Mouse (Mus musculus): ENCODE results near the gene Crtam.

- TF ChIP-seq CTCF (IDR thresholded peaks at IDR 0.05 in 2 of 3, conservative IDR thresholded peaks at IDR 0.05 in 1 of 3; ENCODE audit: control insufficient read depth in 1 of 3, insufficient read depth in 1 of 3, low read depth in 2 of 3, low read length in 3 of 3, poor library complexity in 1 of 3, severe bottlenecking in 1 of 3) (no peak), MAX (IDR thresholded peaks at IDR 0.05; ENCODE audit: low read length) (no peak), POLR2A (IDR thresholded peaks at IDR 0.05; ENCODE audit: control insufficient read depth in 1 of 2, insufficient read depth in 1 of 2, low read depth in 1 of 2, low read length in 2 of 2, poor library complexity in 1 of 2) (no peak), TAL1 (IDR thresholded peaks at IDR 0.05; ENCODE audit: low read length) (no peak), USF1 (IDR thresholded peaks at IDR 0.05; ENCODE audit: low read depth, low read length) (no peak), TCF12 (IDR thresholded peaks at IDR 0.05; ENCODE audit: low read depth, low read length) (no peak), ZNF384 (IDR thresholded peaks at IDR 0.05; ENCODE audit: low read depth, low read length) (no peak), EP300 (IDR thresholded peaks at IDR 0.05; ENCODE audit: low read depth in 1 of 2, low read length in 2 of 2) (no peak), MYB (IDR thresholded peaks at IDR 0.05; ENCODE audit: low read depth, low read length) (no peak), ZC3H11A (IDR thresholded peaks at IDR 0.05; ENCODE audit: low read depth, low read length) (no peak)
Measured at GRCm38 (mm10) chr9:41020486-41020885, 16.1 kb upstream of the Crtam start.
